Mouse (Mus musculus) ES-E14 (cell line): ENCODE data around the gene AI837181. TPM values are rescaled to one million over a fixed set of nuclear protein-coding genes. Genes with fewer than 3 reads are reported as not detected.

Source experiments
- DNase-seq: peaks from one replicate; pipeline ENCODE4 v3.0.0-alpha.2; 2013; ENCODE audit warnings: low read depth, low spot score
- H3K27ac ChIP-seq: 2 replicates; pipeline ENCODE4 v1.5.1; 2012; ENCODE audit warnings: low read depth, mild to moderate bottlenecking, low read length, moderate library complexity, mixed read lengths; ENCODE audit not compliant: poor library complexity, insufficient read depth, severe bottlenecking
- H3K36me3 ChIP-seq: 2 replicates; pipeline ENCODE4 v1.6.1; 2012; ENCODE audit warnings: mild to moderate bottlenecking, low read length, moderate library complexity, mixed read lengths; ENCODE audit not compliant: control insufficient read depth, poor library complexity, insufficient read depth, severe bottlenecking
- H3K4me1 ChIP-seq, 2 experiments: fragments of 150-350 bp in 1 of 2; sonication (generic) in 1 of 2; 2 replicates each; pipeline ENCODE4 v1.6.1; 2012; ENCODE audit warnings: low read length in 2 of 2, mild to moderate bottlenecking in 1 of 2, mixed read lengths in 1 of 2; ENCODE audit not compliant: control insufficient read depth in 2 of 2, insufficient read depth in 2 of 2, poor library complexity in 1 of 2
- H3K4me3 ChIP-seq, 2 experiments: fragments of 150-350 bp in 1 of 2; sonication (generic) in 1 of 2; 2 replicates each; pipeline ENCODE4 v1.5.1; 2012; ENCODE audit warnings: low read length in 2 of 2, low read depth in 1 of 2, mild to moderate bottlenecking in 1 of 2, mixed read lengths in 1 of 2; ENCODE audit not compliant: insufficient read depth in 1 of 2, poor library complexity in 1 of 2, severe bottlenecking in 1 of 2
- H3K9ac ChIP-seq: 2 replicates; pipeline ENCODE4 v1.6.1; 2012; ENCODE audit warnings: low read depth, mild to moderate bottlenecking, low read length, mixed read lengths; ENCODE audit not compliant: poor library complexity, insufficient read depth, severe bottlenecking
- H3K9me3 ChIP-seq: fragments of 150-350 bp; sonication (generic); 2 replicates; pipeline ENCODE4 v1.6.1; 2012; ENCODE audit warnings: low read depth, mild to moderate bottlenecking, low read length; ENCODE audit not compliant: control insufficient read depth, insufficient read depth
- CHD2 ChIP-seq: IDR thresholded peaks from 2 replicates; pipeline ENCODE4 v1.6.1; 2014; ENCODE audit warnings: mild to moderate bottlenecking, low read depth, low read length, inconsistent platforms
- HCFC1 ChIP-seq: IDR thresholded peaks from 2 replicates; pipeline ENCODE4 v1.6.1; 2012; ENCODE audit warnings: low read length, inconsistent platforms, borderline replicate concordance; ENCODE audit not compliant: insufficient read depth
- MAFK ChIP-seq: IDR thresholded peaks from 2 replicates; pipeline ENCODE4 v1.6.1; 2014; ENCODE audit warnings: mild to moderate bottlenecking, low read depth, low read length, inconsistent platforms; ENCODE audit not compliant: insufficient read depth
- ZC3H11A ChIP-seq: IDR thresholded peaks from 2 replicates; pipeline ENCODE4 v1.6.1; 2012; ENCODE audit warnings: low read depth, mild to moderate bottlenecking, inconsistent platforms, low read length, borderline replicate concordance
- ZNF384 ChIP-seq: IDR thresholded peaks from 2 replicates; pipeline ENCODE4 v1.6.1; 2012; ENCODE audit warnings: low read depth, low read length, inconsistent platforms
- in situ Hi-C, 2 experiments: fragments of 600-800 bp; cut with MboI; formaldehyde crosslinking; loops; one replicate each; pipeline ENCODE4 v1.15.1; 2025; ENCODE audit warnings: low sequenced_read_pairs in 2 of 2, inconsistent platforms in 1 of 2; ENCODE audit not compliant: unreplicated experiment in 2 of 2
- total RNA-seq: library from RNA; depleted of rRNA; stranded (reverse); fragments of 300-350 nt; gene quantifications from 2 replicates; pipeline ENCODE4 v1.2.3, GENCODE M21; 2012

The AI837181 gene
- total RNA-seq, 1 experiment: 13.8 TPM

GRCm38 (mm10) chr19:5388011-5388441 lies 36.9 kb upstream of the AI837181 start:
- peaks cover 26% of the 10 kb centered on the region for H3K36me3 ChIP-seq
- peaks cover 2 to 15% of the 10 kb centered on the region in 2 experiments; a peak in 1 of 4 replicates for H3K4me1 ChIP-seq
- H3K9ac ChIP-seq: peak overlapping the region; percentile 94
- no peak for DNase-seq
- H3K27ac ChIP-seq: peak overlapping the region; percentile 70
- H3K4me3 ChIP-seq: peak overlapping the region; percentile 94 to 96
- no peaks in the 10 kb centered on the region for H3K9me3 ChIP-seq
- TF ChIP-seq ZNF384 (no peak), MAFK (no peak), CHD2 (no peak), HCFC1 (no peak), ZC3H11A (no peak)
- in situ Hi-C loops: no loop called here

DNA sequence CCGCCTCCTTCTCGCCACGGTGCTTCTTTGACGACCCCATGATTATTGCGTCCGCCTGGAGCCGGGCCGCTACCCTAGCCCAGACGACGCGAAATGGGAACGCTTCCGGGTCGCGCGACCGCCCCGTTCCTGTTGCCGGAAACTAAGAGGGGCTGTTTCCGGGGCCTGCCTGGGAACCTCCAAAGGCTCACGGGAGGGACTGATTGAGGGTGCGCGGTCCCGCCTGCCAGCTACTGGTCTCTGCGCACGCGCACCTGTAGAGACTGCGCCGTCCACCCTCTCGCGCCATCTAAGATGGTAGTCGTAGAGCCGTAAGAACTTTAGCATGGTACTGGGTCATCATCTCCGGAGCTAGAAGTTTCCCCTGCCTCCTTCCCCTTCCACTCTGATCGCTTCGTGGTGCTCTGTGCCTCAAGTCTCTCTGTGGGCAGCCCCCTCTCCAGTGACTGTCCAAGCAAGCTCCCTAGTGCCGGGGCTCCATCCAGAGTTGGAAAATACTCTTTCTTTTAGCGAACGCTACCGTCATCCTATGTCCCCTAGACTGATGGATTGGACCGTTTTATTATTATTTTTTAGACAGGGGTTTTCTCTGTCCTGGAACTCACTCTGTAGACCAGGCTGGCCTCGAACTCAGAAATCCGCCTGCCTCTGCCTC lies 36.2 kb upstream of the AI837181 start, which contains the start of gene Sart1:
Gene Sart1 (minus strand): TSS at position 116 of the 655 bp plus-strand sequence.
- H3K27ac ChIP-seq: peak within 1 kb of the TSS; percentile 70
- H3K4me1 ChIP-seq: peaks cover 2 to 14% of the 10 kb centered on the region in 2 experiments; a peak in 1 of 4 replicates
- DNase-seq: peak; percentile 91
- H3K4me3 ChIP-seq: peak within 1 kb of the TSS; percentile 94 to 96
- H3K36me3 ChIP-seq: peaks cover 19% of the 10 kb centered on the region
- peak within 1 kb of the TSS; percentile 94 for H3K9ac ChIP-seq
- TF ChIP-seq MAFK (no peak), HCFC1 (peak; percentile 73; the same call in 1 of the 2 replicates)
- in situ Hi-C loops: no loop called here
- H3K9me3 ChIP-seq: no peaks in the 10 kb centered on the region

DNA sequence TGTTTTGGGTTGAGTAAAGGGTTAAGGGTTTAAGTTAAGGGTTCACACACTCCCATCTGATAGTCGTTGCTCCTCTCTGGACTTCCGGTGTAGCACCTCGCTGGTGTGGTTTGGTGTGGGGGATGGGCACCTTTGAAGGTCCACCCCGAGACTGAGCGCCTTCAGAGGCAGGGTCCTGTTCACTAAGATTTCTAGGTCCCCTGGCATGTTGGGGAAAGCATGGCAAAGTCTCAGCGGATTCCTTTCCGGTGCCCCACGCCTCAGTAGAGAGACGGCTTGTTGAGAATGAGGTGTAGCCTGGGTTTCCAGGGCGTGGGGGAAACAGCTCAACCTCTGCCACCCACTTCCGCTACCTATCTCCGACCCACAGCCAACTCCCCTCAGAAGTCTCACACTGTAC lies 35.3 kb upstream of the AI837181 start:
- Histone ChIP-seq H3K4me3 (peak overlapping the region; percentile 73 to 94), H3K4me1 (peaks cover 2 to 14% of the 10 kb centered on the region in 2 experiments; a peak in 1 of 4 replicates), H3K9ac (peak overlapping the region; percentile 89), H3K27ac (peak overlapping the region; percentile 28), H3K36me3 (peaks cover 10% of the 10 kb centered on the region), H3K9me3 (no peaks in the 10 kb centered on the region)
- DNase-seq: no peak
- TF ChIP-seq ZC3H11A (no peak), HCFC1 (no peak), CHD2 (no peak), ZNF384 (no peak)
- in situ Hi-C loops: no loop called here

DNA sequence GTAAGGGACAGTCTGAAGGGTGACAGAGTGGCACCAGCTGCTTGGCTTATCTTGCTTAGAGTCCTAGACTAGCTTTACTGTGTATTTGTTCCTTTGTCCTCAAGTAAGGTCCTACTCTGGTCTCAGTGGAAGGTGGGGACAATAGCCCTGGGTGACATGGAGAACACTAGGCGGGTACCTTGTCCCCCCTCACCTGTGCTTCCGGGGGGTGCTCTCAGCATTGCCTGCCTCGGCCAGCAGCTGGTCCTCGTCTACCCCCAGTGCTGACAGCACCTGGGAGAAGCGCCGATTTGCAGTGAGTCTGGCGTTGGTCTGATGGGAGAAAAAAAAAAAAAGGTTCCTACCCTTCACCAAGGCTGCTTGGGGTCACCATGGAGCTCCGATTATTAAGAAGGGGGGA lies 34.5 kb upstream of the AI837181 start:
- peaks cover 2 to 14% of the 10 kb centered on the region in 2 experiments; a peak in 1 of 4 replicates for H3K4me1 ChIP-seq
- no peak for TF ChIP-seq MAFK
- no peak for TF ChIP-seq CHD2
- TF ChIP-seq ZC3H11A: no peak
- TF ChIP-seq HCFC1: no peak
- TF ChIP-seq ZNF384: no peak
- H3K36me3 ChIP-seq: peaks cover 4% of the 10 kb centered on the region; the same call in 1 of the 2 replicates
- H3K4me3 ChIP-seq: peak overlapping the region; percentile 73 to 94
- no peak for DNase-seq
- H3K9ac ChIP-seq: peak overlapping the region; percentile 89; the same call in 1 of the 2 replicates
- in situ Hi-C loops: no loop called here
- H3K9me3 ChIP-seq: no peaks in the 10 kb centered on the region
- H3K27ac ChIP-seq: no peak overlapping the region
